Comparison of ENCODE assay signal across 8 mouse cellular contexts in the genomic region with DNA sequence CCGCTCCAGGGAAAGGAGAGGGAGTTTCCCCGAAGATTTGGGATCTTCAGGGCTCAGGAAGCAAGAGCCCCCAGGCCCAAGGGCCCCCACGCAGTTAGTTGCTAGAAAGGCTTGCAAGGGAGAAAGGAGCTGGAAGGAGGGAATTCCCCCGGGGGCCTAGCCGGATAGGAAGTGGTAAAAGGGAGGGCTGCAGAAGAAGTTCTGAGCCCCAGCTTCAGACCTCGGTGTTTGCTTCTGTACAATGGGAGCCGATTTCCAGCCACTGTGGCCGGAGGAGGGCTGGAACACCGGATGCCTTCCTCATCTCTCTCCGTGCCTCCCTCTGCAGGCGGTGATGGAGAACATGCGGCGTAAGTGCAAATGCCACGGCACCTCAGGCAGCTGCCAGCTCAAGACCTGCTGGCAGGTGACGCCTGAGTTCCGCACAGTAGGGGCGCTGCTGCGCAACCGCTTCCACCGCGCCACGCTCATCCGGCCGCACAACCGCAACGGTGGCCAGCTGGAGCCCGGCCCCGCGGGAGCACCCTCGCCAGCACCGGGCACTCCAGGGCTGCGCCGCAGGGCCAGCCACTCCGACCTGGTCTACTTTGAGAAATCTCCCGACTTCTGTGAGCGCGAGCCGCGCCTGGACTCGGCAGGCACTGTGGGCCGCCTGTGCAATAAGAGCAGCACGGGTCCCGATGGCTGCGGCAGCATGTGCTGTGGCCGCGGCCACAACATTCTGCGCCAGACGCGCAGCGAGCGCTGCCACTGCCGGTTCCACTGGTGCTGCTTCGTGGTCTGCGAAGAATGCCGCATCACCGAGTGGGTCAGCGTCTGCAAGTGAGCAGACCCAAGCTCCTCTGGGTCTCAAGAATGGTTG. TPM values are rescaled to one million over a fixed set of nuclear protein-coding genes. Genes with fewer than 3 reads are reported as not detected.
DNase-seq lines count a peak whose midpoint lies in the region; ATAC-seq lines count a peak whose summit lies in the region.

No protein-coding gene starts in this region.

- DNase-seq in adrenal gland, adult (ENCODE audit: inconsistent age in 2 of 2, low spot score in 1 of 2), result peak; percentile 81 to 90
- DNase-seq in adrenal gland, postnatal 4 days (ENCODE audit: low spot score in 2 of 2), result no peak
- DNase-seq in cerebellum, postnatal 36 days, result peak; percentile 62 to 68
- peak; percentile 77 for DNase-seq in gastrocnemius, postnatal 10 days
- peak; percentile 52 for DNase-seq in spleen, adult 12 weeks (ENCODE audit: low spot score)

- peak overlapping the region; percentile 61 for H3K9ac ChIP-seq in limb, embryonic 13.5 days
- H3K9ac ChIP-seq in midbrain, embryonic 15.5 days, result peak overlapping the region; percentile 62

- peak overlapping the region; percentile 51 for H3K4me3 ChIP-seq in limb, embryonic 13.5 days
- peak overlapping the region; percentile 56 for H3K4me3 ChIP-seq in midbrain, embryonic 15.5 days

- H3K36me3 ChIP-seq in limb, embryonic 13.5 days, result no peaks in the 10 kb centered on the region
- no peaks in the 10 kb centered on the region for H3K36me3 ChIP-seq in midbrain, embryonic 15.5 days (replicated peaks)

- no peak overlapping the region for H3K27ac ChIP-seq in limb, embryonic 13.5 days
- peak overlapping the region; percentile 63; the same call in 1 of the 2 replicates for H3K27ac ChIP-seq in midbrain, embryonic 15.5 days

- WGBS in limb, embryonic 13.5 days, result under 1% methylated on average over 57 of the region's 57 CpGs
- WGBS in midbrain, embryonic 15.5 days, result 1% methylated on average over 57 of the region's 57 CpGs

- peaks cover 60% of the 10 kb centered on the region for H3K4me1 ChIP-seq in limb, embryonic 13.5 days
- H3K4me1 ChIP-seq in midbrain, embryonic 15.5 days, result peaks cover 49% of the 10 kb centered on the region

- peak; percentile 73 for ATAC-seq in inflammation-experienced regulatory T-cells, adult 6 months
- peak; percentile 52; the same call in 1 of the 2 replicates for ATAC-seq in limb, embryonic 13.5 days (ENCODE audit: low FRiP score, low read depth)
- ATAC-seq in midbrain, embryonic 15.5 days (replicated peaks), result peak; percentile 55

- peaks cover 98% of the 10 kb centered on the region for H3K27me3 ChIP-seq in limb, embryonic 13.5 days
- H3K27me3 ChIP-seq in midbrain, embryonic 15.5 days (replicated peaks), result peaks cover 63% of the 10 kb centered on the region

- no peaks in the 10 kb centered on the region for H3K9me3 ChIP-seq in limb, embryonic 13.5 days
- no peaks in the 10 kb centered on the region for H3K9me3 ChIP-seq in midbrain, embryonic 15.5 days

- H3K4me2 ChIP-seq in limb, embryonic 13.5 days (replicated peaks), result peak overlapping the region; percentile 92
- H3K4me2 ChIP-seq in midbrain, embryonic 15.5 days, result peak overlapping the region; percentile 98

RNA-seq across cellular contexts. Expression of a gene that starts 11.7 kb away (rescaled TPM):
- under 1 TPM; 0.23 to 0.50 TPM for total RNA-seq in adrenal gland, postnatal 4 days (2021)
- under 1 TPM in 1 of 2 experiments, not detected in 1; 0.29 TPM for total RNA-seq in gastrocnemius, postnatal 10 days (2021)
- polyA plus RNA-seq in inflammation-experienced regulatory T-cells, adult 6 months (2017; shearing (Covaris generic)), result under 1 TPM in 1 of 3 experiments, not detected in 2; 0.19 TPM
- 3.9 and 4.5 TPM in 2 replicates for polyA plus RNA-seq in limb, embryonic 13.5 days (2015; fragmentation: Nextera tagmentation; extraction: Ambion mirVana)
- 0.34 and 0.37 TPM in 2 replicates for polyA plus RNA-seq in midbrain, embryonic 15.5 days (2015; fragmentation: Nextera tagmentation; extraction: Ambion mirVana)

RNA-seq across cellular contexts. Expression of a gene that starts 31.3 kb away (rescaled TPM):
- total RNA-seq in adrenal gland, postnatal 4 days (2021), result 1 to 10 TPM; 3.1 to 3.5 TPM
- 1 to 10 TPM in 1 of 2 experiments, under 1 TPM in 1; 0.95 to 1.5 TPM for total RNA-seq in gastrocnemius, postnatal 10 days (2021)
- not detected for polyA plus RNA-seq in inflammation-experienced regulatory T-cells, adult 6 months (2017; shearing (Covaris generic))
- 39.7 and 51.8 TPM in 2 replicates for polyA plus RNA-seq in limb, embryonic 13.5 days (2015; fragmentation: Nextera tagmentation; extraction: Ambion mirVana)
- 5.6 and 7.2 TPM in 2 replicates for polyA plus RNA-seq in midbrain, embryonic 15.5 days (2015; fragmentation: Nextera tagmentation; extraction: Ambion mirVana)

RNA-seq across cellular contexts. Expression of a gene that starts 51.7 kb away (rescaled TPM):
- total RNA-seq in adrenal gland, postnatal 4 days (2021), result 10 to 100 TPM in 1 of 2 experiments, 1 to 10 TPM in 1; 6.6 to 10.1 TPM
- under 1 TPM; 0.52 to 0.56 TPM for total RNA-seq in gastrocnemius, postnatal 10 days (2021)
- polyA plus RNA-seq in inflammation-experienced regulatory T-cells, adult 6 months (2017; shearing (Covaris generic)), result not detected
- polyA plus RNA-seq in limb, embryonic 13.5 days (2015; fragmentation: Nextera tagmentation; extraction: Ambion mirVana), result 0.11 TPM in 1 of 2 replicates, not detected in the other
- polyA plus RNA-seq in midbrain, embryonic 15.5 days (2015; fragmentation: Nextera tagmentation; extraction: Ambion mirVana), result 9.1 and 9.7 TPM in 2 replicates

RNA-seq across cellular contexts. Expression of a gene that starts 54.0 kb away (rescaled TPM):
- total RNA-seq in adrenal gland, postnatal 4 days (2021), result under 1 TPM; 0.42 to 0.45 TPM
- 10 to 100 TPM; 64.7 to 66.7 TPM for total RNA-seq in gastrocnemius, postnatal 10 days (2021)
- not detected for polyA plus RNA-seq in inflammation-experienced regulatory T-cells, adult 6 months (2017; shearing (Covaris generic))
- polyA plus RNA-seq in limb, embryonic 13.5 days (2015; fragmentation: Nextera tagmentation; extraction: Ambion mirVana), result 1.9 and 2.1 TPM in 2 replicates
- not detected in 2 replicates for polyA plus RNA-seq in midbrain, embryonic 15.5 days (2015; fragmentation: Nextera tagmentation; extraction: Ambion mirVana)

Comparison
In these comparisons a context has a peak if more than half of its experiments do, and no peak if none do; other contexts are left out.
1. DNase-seq: peak in adrenal gland, adult (2 of 2), cerebellum, postnatal 36 days (2 of 2), gastrocnemius, postnatal 10 days (single experiment) and spleen, adult 12 weeks (single experiment); none in adrenal gland, postnatal 4 days (0 of 2).
2. Peak in every context shown above with its lines, with median percentiles within 50 percentile points of each other: ATAC-seq.